Mouse (Mus musculus) intestine, embryonic 16.5 days (tissue): ENCODE measurements at regions not wholly inside any gene's neighbourhood (a gene's known extent, or its start where the extent isn't known, plus 50 kb on each side); places are given as distances from the start of the nearest gene placed in this dataset.

Source experiments
- ATAC-seq: fragments of 200-750 bp; cut with Nextera tagmentation; 2 replicates; pipeline ENCODE4 v1.8.0; 2017; ENCODE audit warnings: moderate TSS enrichment, moderate library complexity
- H3K27ac ChIP-seq: fragments of 300-500 bp; sonication (generic); 2 replicates; pipeline ENCODE4 v1.5.1; 2014; ENCODE audit warnings: mild to moderate bottlenecking, low read length
- H3K27me3 ChIP-seq: fragments of 300-500 bp; sonication (generic); replicated peaks from 2 replicates; pipeline ENCODE4 v1.6.1; 2014; ENCODE audit warnings: low read length, control low read depth, mixed read lengths; ENCODE audit not compliant: control insufficient read depth, insufficient read depth
- H3K36me3 ChIP-seq: fragments of 300-500 bp; sonication (generic); 2 replicates; pipeline ENCODE4 v1.6.1; 2014; ENCODE audit warnings: low read length, control low read depth; ENCODE audit not compliant: control insufficient read depth, insufficient read depth
- H3K4me1 ChIP-seq: fragments of 300-500 bp; sonication (generic); 2 replicates; pipeline ENCODE4 v1.6.1; 2014; ENCODE audit warnings: low read length, control low read depth, mixed read lengths; ENCODE audit not compliant: control insufficient read depth, insufficient read depth
- H3K4me2 ChIP-seq: fragments of 300-500 bp; sonication (generic); 2 replicates; pipeline ENCODE4 v1.6.1; 2014; ENCODE audit warnings: low read depth, low read length, control low read depth
- H3K4me3 ChIP-seq: fragments of 300-500 bp; sonication (generic); 2 replicates; pipeline ENCODE4 v1.5.1; 2014; ENCODE audit warnings: mild to moderate bottlenecking, low read length
- H3K9ac ChIP-seq: fragments of 300-500 bp; sonication (generic); 2 replicates; pipeline ENCODE4 v1.6.1; 2014; ENCODE audit warnings: low read depth, low read length
- H3K9me3 ChIP-seq: fragments of 300-500 bp; sonication (generic); 2 replicates; pipeline ENCODE4 v1.6.1; 2016; ENCODE audit warnings: low read length, control low read depth; ENCODE audit not compliant: control insufficient read depth
- WGBS: fragments of 180-500 bp; shearing (Covaris S2); extraction: QIAGEN DNeasy Blood & Tissue Kit; methylation state at CpG from one replicate; pipeline ENCODE4 v1.1.7; 2014; 5-methylcytosine and 5-hydroxymethylcytosine counted together

- Histone ChIP-seq H3K27me3 (no peaks in the 10 kb centered on the region), H3K4me3 (no peak overlapping the region), H3K4me1 (peaks cover 3% of the 10 kb centered on the region; the same call in 1 of the 2 replicates), H3K9me3 (no peaks in the 10 kb centered on the region), H3K36me3 (no peaks in the 10 kb centered on the region), H3K4me2 (no peak overlapping the region), H3K9ac (no peak overlapping the region), H3K27ac (no peak overlapping the region)
- ATAC-seq: no peak
- 89% methylated on average over 7 of the region's 7 CpGs for WGBS
Measured at GRCm38 (mm10) chr15:62461398-62462051, 1383.5 kb downstream of the Gsdmc2 start.

DNA sequence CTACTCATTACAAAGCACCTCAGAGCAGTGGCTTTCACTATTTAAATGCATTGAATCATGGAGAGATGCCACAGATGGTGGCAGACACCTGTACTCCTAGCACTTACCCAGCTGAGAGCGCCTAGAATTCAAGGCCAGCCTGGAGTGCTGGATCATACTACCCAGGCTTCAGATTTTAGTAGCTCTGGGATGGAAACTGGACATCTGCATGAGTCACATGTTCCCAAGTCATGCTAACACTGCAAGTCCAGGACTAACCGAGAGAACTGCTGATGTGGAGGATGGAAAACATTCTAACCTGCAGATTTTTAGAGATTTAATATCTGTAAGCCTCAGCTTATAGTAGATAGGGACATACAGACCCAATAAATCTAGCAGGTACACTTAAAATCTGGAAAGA is 1384.3 kb downstream of the Gsdmc2 start:
- H3K27me3 ChIP-seq: no peaks in the 10 kb centered on the region
- H3K9ac ChIP-seq: no peak overlapping the region
- H3K4me1 ChIP-seq: peaks cover 3% of the 10 kb centered on the region; the same call in 1 of the 2 replicates
- no peak overlapping the region for H3K27ac ChIP-seq
- WGBS: 76% methylated on average over 2 of the region's 2 CpGs
- no peaks in the 10 kb centered on the region for H3K9me3 ChIP-seq
- no peak for ATAC-seq
- H3K4me2 ChIP-seq: no peak overlapping the region
- no peaks in the 10 kb centered on the region for H3K36me3 ChIP-seq
- no peak overlapping the region for H3K4me3 ChIP-seq

DNA sequence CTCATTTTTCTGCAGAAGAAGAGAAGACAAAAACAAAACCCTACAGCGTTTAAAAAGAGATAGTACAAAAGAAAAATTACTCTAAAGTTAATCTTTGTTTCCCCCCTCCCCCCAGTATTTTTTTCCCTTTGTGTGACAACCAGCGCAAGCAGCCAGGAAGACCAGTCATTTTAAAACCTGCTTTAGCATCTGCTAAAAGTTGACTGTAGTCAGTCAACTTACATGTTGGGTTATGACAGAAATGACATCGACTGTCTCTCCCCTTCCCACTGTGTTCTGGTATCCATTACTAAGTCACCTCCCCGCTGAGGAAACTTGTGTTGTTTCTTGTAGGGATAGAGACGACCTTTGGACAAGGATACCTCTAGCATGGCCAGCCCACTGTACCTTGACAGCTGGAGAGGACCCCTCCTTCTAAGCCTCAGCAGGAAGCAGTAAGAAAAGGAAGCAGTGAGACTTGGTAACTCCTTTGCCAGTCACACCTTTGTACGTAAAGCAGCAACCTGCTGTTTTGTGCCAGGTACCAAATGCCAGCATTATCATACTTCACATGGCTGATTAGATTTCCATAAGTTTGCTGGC is 1384.9 kb downstream of the Gsdmc2 start:
- H3K4me3 ChIP-seq: no peak overlapping the region
- ATAC-seq: peak; percentile 55

DNA sequence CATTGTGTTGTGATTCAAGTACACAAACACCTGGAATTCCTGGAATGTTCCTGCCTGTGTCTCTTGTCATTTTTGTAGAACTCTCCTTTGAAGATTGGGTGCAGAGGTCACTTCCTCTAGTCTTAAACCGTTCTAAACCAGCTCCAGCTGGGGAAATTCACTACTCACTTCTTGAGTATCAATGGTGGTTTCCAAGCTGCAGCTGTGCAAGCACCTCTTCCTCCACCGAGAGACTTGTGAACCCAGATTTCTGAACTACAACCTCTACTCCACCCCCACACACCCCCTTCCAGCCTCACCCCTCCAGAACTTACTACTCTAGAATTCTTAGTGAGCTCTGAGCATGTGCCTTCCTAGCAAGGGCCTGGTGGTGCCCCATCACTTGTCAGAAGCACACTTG is 1387.0 kb downstream of the Gsdmc2 start:
- no peaks in the 10 kb centered on the region for H3K36me3 ChIP-seq
- H3K9ac ChIP-seq: no peak overlapping the region
- no peak overlapping the region for H3K27ac ChIP-seq
- no peak overlapping the region for H3K4me3 ChIP-seq
- peaks cover 3% of the 10 kb centered on the region; the same call in 1 of the 2 replicates for H3K4me1 ChIP-seq
- no peak for ATAC-seq
- no peak overlapping the region for H3K4me2 ChIP-seq
- WGBS: 42% methylated on average over 2 of the region's 2 CpGs
- no peaks in the 10 kb centered on the region for H3K27me3 ChIP-seq
- no peaks in the 10 kb centered on the region for H3K9me3 ChIP-seq

More for the DNA sequence above, 1384.9 kb downstream of the Gsdmc2 start:
- Histone ChIP-seq H3K4me1 (peaks cover 3% of the 10 kb centered on the region; the same call in 1 of the 2 replicates), H3K36me3 (no peaks in the 10 kb centered on the region), H3K9ac (no peak overlapping the region), H3K4me2 (no peak overlapping the region), H3K27me3 (no peaks in the 10 kb centered on the region), H3K9me3 (no peaks in the 10 kb centered on the region), H3K27ac (no peak overlapping the region)
- WGBS: 62% methylated on average over 6 of the region's 6 CpGs

GRCm38 (mm10) chr15:62457051-62457664 is 1387.8 kb downstream of the Gsdmc2 start:
- ATAC-seq: no peak

DNA sequence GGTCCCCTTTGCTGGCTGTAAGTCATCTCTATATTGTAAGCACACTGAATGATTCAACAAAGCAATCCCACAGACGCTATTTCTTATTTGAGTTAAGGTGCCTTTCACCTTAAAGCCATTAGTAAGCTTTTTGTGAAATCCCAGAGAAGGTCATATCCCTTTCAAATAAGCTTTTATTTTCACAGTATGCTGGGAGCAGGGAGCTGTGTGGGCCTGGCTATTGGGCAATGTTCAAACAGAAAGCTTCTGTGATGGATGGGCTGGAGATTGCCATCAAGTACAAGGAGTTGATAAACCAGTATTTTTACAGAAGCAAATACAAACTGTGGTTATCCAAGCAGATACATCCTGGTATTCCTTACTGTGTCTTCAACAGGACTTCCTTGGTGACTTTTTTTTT is 1389.0 kb downstream of the Gsdmc2 start:
- 41% methylated on average over 1 of the region's 1 CpGs for WGBS
- Histone ChIP-seq H3K9ac (no peak overlapping the region), H3K4me2 (no peak overlapping the region), H3K27ac (no peak overlapping the region), H3K36me3 (no peaks in the 10 kb centered on the region), H3K27me3 (no peaks in the 10 kb centered on the region), H3K9me3 (no peaks in the 10 kb centered on the region), H3K4me1 (peaks cover 3% of the 10 kb centered on the region; the same call in 1 of the 2 replicates), H3K4me3 (no peak overlapping the region)
- no peak for ATAC-seq

More at GRCm38 (mm10) chr15:62457051-62457664, 1387.8 kb downstream of the Gsdmc2 start:
- Histone ChIP-seq H3K9me3 (no peaks in the 10 kb centered on the region), H3K27ac (no peak overlapping the region), H3K4me1 (peaks cover 3% of the 10 kb centered on the region; the same call in 1 of the 2 replicates), H3K4me3 (no peak overlapping the region), H3K4me2 (no peak overlapping the region), H3K27me3 (no peaks in the 10 kb centered on the region), H3K9ac (no peak overlapping the region), H3K36me3 (no peaks in the 10 kb centered on the region)
- 75% methylated on average over 4 of the region's 4 CpGs for WGBS

DNA sequence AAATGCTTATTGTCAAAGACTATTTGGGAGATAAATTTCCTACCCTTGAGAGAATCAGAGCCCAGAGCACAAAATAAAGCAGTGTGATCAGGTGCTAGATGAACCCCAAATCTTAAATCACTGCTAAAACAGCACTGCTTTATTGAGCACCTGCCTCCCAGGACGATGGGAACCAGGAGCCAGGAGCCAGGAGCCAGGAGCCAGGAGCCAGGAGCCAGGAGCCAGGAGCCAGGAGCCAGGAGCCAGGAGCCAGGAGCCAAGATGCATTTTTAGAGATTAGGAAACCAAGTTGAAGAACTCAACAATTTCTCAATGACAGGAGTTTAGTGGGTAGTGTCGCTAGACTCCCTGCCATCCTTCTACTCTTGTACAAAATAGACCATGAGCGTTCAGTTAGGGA is 1396.9 kb downstream of the Gsdmc2 start:
- Histone ChIP-seq H3K27ac (no peak overlapping the region), H3K36me3 (no peaks in the 10 kb centered on the region), H3K9ac (no peak overlapping the region), H3K27me3 (no peaks in the 10 kb centered on the region), H3K4me3 (no peak overlapping the region), H3K4me1 (no peaks in the 10 kb centered on the region), H3K4me2 (no peak overlapping the region), H3K9me3 (no peaks in the 10 kb centered on the region)
- ATAC-seq: no peak
- 81% methylated on average over 3 of the region's 3 CpGs for WGBS

DNA sequence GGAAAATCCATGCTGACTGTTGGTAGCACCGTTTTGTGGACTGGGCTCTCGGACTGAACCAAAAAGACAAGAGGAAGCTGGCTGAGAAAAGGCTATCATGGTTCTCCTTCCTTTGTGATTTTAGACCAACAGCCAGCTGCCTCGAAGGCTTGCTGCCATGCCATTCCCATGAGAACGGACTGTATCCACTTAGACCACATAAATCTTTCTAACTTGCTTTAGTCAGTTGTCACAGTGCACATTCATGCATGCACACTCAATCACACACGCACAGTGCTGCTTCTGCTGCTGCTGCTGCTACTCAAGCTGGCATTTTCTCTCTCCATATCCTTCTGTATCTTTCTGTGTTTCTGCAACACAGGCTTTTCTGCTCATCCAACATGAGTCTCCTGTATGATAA is 1405.8 kb downstream of the Gsdmc2 start:
- no peak for ATAC-seq
- no peaks in the 10 kb centered on the region for H3K9me3 ChIP-seq
- no peaks in the 10 kb centered on the region for H3K36me3 ChIP-seq
- 70% methylated on average over 5 of the region's 5 CpGs for WGBS
- no peak overlapping the region for H3K27ac ChIP-seq
- H3K9ac ChIP-seq: no peak overlapping the region
- H3K4me2 ChIP-seq: no peak overlapping the region
- H3K4me1 ChIP-seq: no peaks in the 10 kb centered on the region
- H3K27me3 ChIP-seq: no peaks in the 10 kb centered on the region
- H3K4me3 ChIP-seq: no peak overlapping the region

GRCm38 (mm10) chr15:62436631-62437030 is 1408.3 kb downstream of the Gsdmc2 start:
- ATAC-seq: no peak
- 86% methylated on average over 5 of the region's 5 CpGs for WGBS
- no peak overlapping the region for H3K4me3 ChIP-seq
- no peaks in the 10 kb centered on the region for H3K27me3 ChIP-seq
- no peak overlapping the region for H3K27ac ChIP-seq
- H3K36me3 ChIP-seq: no peaks in the 10 kb centered on the region
- no peaks in the 10 kb centered on the region for H3K9me3 ChIP-seq
- no peaks in the 10 kb centered on the region for H3K4me1 ChIP-seq
- no peak overlapping the region for H3K4me2 ChIP-seq
- no peak overlapping the region for H3K9ac ChIP-seq
